Mouse (Mus musculus) naive thymus-derived CD4-positive, alpha-beta T cell, adult 2 months (primary cell): ENCODE measurements around the gene Olfr1417.
"Not testable (repeated sequence)": the region's sequence is repeated elsewhere in the genome, so short reads cannot be mapped to it uniquely, and the experiment has no call there.

Experiments
- DNase-seq: peaks from one replicate; pipeline ENCODE4 v3.0.0-alpha.2; 2011; ENCODE audit warnings: low read depth

Olfr1417 gene

DNA sequence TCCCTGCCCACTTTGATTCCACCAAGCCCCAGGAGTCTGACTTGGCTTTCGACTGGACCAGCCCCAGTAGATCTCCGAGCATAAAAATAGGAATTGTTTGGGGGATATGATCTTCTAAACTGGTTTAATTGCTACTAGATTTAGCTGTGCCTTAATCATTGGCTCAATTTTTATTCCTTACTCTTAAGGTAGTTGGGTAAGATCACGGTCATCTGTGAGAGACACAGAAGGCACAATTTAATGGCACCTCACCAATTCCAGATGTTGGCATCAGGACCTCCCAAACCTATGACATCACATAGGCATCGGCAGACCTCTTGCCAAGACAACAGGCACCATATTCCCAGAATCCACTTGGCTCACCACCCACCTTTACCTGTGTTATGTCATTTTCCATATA, at the start of gene Olfr1417:
Olfr1417 (minus strand) TSS at position 101 of the 400 bp plus-strand sequence.
- DNase-seq = no peak

DNA sequence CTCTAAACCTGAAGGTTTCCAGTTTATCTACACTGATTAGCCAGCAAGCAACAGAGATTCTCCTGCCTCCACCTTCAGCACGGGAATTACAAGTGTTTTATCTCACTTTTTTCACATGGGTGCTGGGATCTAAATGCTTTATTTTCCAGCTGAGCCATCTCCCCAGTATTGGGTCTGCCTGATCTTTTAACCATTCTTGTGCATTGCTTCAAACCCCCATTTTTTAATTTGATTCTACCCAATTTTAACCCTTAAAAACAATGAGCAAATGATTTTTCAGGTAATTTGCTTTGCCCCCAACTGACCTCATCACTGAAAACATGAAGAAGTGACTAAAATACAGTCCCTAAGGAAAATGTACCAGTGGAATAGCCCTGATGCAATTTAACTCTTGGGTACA, 47.2 kb upstream of the Olfr1417 start, which contains the start of gene Olfr1420:
Olfr1420 (plus strand) TSS at position 301 of the 400 bp plus-strand sequence.
- no peak for DNase-seq

DNA sequence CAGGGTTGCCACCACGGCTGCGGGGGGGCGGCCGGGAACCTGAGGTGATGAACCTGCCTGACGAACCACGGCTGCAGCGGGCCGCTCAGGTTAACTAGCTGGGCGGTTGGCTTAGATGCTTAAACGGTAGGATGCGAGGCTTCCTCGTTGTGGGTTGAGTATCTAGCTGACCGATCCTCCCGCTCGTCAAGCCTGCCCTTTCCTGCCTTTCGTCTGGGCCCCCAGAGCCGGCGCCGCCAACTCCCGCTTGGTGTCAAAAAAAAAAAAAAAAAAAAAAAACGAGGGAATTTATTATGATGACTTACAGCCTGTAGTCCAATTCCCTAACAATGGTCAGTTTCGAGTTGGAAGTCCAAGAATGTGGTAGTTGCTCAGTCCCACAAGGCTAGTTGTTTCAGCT, 39.4 kb upstream of the Olfr1417 start:
- not testable (repeated sequence) for DNase-seq

DNA sequence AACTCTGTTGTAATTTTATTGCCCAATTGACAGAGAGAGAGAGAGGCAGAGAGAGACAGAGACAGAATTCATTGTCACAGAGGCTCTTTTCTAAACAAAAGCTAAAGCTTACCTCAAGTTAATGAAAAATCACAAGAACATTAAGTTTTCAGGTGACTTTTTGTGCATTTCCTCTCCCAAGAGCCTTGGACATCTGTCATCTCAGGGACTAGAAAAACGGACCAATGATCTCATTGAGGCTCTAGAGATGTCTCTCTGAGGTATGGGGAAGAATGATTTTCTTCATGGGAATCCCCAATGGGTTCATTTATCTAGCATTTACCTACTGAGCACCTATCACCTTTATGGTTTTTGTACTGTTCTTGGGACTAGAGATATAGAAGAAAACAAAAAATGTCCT, 36.0 kb upstream of the Olfr1417 start, which contains the start of gene Olfr1419:
Olfr1419 (minus strand) TSS at position 101 of the 400 bp plus-strand sequence.
- no peak for DNase-seq

DNA sequence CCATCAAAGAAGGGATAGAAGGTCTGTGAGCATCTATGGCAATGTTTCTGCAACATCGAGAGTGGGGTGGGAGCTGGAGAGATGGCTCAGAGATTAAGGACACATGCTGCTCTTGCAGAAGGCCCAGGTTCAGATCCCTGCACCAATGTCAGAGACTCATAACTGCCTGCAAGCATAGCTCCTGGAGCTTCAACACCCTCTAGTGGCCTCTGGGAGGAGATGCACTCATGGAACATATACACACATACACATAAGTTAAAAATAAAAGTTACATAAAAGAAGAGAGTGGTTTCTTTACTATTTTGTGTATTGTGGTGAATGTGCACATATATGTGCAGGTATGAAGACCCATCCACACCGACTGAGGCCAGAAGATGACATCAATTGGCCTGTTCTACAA, 28.8 kb upstream of the Olfr1417 start:
- no peak for DNase-seq

DNA sequence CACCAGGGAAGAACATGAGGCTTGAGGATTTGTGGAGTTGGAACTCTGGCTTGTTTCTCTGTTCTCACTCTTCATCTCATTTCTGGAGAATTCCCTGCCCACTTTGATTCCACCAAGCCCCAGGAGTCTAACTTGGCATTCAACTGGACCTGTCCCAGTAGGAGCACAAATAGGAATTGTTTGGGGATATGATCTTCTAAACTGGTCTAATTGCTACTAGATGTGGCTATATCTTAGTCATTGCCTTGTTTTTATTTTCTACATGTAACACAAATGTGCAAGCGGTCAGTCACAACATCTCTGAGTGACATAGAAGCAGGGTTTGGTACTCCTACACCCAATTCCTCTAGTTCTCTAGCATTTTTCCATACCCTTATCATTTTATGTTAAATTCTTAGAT, 21.9 kb upstream of the Olfr1417 start, which contains the start of gene Olfr1418:
Olfr1418 (minus strand) TSS at position 101 of the 400 bp plus-strand sequence.
- DNase-seq = no peak

DNA sequence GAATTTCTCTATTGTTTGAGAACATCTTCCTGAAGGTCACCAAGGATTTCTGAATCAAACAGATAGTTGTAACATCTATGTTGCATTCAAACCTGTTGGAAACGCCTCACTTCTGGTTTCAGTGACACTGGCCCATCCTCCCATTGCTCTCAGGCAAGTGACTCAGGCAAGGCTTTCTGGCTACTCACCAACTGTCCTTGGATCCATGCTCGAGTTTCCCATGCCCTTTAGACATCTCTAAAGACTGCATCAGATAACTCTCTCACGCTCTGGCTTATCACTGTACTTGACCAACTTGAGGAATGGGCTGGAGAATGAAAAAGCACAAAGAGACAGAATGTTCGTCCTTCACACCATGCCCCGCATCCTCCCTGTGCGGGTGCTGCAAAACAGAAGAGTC, 17.5 kb upstream of the Olfr1417 start:
- no peak for DNase-seq

DNA sequence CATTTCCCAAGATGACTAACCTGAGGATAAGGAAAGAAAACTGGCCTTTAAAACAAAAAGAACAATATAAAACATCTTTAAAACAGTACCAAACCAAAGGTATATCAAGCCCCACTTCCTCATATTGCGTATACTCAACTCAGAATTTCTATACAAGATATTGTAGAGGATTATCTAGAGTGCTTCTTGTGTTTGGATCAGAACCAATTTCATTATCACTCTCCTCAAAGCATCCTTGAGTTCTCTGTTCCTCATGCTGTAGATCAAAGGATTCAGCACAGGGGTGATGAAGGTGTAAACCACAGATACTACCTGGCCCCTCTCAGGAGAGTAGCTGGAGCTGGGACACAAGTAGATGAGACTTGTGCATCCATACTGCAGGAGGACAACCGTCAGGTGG, 15.8 kb upstream of the Olfr1417 start:
- DNase-seq = no peak

DNA sequence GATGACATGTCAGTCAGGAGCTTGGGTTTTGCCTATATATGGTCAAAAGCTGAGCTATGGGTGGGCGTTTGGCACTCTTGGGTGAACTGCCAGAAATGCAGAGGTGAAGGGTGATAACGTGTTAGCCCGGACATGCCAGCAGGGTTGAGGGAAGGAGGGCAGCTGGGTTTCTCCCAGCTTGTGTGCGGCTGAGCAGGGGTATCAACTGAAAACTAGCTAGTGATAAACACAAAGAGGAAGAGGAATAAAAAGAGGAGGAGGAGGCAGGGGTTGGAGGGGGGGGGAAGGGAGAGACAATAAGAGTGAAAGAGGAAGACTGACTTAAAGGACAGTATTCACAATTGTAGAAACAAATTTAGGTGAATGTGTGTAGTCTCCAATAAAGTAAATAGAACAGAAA, 13.6 kb upstream of the Olfr1417 start:
- DNase-seq = no peak

DNA sequence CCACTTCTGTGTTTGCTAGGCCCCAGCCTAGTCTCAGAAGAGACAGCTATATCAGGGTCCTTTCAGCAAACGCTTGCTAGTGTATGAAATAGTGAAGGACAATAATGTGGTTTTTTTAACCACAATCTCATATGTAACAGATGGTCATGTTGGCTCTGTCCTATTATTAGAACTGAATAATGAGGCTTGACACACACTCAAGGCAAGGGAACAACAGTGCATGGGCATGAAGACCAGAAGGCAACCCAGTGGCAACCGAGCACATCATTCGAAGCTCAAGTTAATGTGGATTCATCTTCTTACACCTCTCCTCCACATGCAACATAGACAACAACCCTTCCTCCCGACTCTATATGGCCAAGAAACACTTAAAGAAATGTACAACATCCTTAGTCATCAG, 7.3 kb upstream of the Olfr1417 start:
- no peak for DNase-seq

DNA sequence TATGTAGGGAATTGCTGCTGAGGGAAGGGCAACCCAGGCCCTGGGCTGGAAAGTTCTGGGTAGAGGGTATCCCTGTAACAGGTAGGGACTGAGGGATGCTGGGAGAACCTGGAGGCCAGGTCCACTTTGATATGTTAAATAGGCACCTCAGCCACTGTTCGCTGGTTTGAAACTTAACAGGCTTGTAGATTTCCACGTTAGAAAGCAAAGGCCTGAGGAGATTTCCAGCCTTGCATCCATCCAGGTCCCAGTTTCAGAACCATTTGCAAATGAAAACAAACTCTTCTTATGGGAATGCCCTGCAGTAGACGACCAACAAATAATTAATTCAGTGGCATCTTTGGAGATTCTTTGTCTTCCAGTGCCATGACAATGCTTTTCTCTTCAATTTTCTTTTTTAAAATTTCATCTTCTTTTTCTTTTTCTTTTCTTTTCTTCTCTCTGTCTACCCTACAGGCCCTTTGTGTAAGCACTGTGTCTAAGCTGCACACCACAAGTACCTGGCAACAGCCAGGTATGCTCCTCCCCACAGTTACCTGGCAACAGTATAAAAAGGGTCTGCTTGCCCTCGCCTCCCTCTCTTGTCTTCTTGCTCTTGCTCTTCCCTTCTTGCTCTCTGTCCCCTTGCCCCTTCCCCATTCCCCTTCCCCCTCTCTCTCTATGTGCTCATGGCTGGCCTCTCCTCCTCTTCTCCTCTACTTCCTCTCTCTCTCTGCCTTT, 15.5 kb downstream of the Olfr1417 start:
- DNase-seq = no peak

DNA sequence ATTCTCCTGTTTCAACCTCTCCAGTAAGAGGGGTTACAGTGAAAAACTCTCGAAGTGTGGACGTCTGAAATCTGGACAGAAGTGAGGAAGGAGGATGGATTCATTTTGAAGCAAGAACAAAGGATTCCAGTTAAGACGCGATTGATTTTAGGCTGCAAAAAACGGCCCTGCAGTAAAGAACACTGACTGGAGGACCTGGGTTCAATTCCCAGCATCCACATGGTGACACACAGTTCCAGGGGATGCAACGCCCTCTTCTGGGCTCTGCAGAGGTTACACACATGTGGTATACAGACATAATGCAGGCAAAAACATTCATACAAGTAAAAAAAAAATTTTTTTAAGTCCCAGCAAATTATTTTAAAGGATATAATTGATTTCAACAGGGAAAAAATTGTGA, 18.8 kb downstream of the Olfr1417 start:
- DNase-seq = no peak

DNA sequence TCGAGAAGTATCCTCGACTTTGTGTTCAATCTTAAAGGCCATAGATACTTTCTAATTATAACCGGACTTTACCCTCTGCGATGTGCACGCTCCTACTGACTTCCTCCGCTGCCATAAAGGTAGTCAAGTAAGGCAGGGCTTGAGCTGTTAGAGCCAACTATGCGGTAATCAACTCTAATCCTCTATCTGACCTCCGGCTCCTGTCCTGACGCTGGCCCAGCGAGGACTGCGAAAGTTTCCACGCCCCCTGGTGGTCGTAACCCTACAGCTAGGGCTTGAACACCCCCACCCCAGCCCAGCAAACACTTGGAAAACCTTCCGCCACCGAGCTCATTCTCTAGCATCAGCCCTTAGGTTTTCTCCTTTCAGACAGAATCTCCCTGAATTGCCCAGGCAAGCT, 19.2 kb downstream of the Olfr1417 start:
- DNase-seq = peak; percentile 53

DNA sequence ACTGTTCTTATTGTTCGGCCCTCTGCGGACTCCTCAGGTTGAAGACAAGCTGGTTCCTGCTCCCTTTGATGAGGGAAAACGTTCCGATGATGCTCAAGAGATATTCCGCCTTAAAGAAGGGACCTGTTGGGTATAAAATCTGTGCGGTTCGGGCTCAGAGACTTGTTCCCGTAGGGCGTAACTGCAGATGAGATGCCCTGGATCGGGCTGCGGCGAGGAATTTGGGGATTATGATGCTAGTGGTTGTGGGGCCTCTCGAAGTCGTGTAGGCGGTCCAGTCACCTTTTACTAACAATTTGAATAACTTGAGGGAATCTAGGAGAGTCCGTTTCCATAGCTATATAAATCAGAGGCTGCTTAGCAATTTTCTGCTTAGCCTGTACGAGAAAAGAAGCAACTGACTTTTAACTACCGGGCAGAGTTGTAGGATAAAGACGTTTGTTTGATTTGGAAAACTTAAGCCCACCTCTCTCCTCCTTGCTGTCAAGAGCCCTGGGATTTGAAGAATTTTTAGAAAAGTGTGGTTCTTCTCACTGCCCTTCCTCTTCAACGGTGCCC, 19.8 kb downstream of the Olfr1417 start, which contains the start of gene Stx3:
Stx3 (minus strand) TSS at position 261 of the 558 bp plus-strand sequence.
- peak; percentile 45 for DNase-seq

DNA sequence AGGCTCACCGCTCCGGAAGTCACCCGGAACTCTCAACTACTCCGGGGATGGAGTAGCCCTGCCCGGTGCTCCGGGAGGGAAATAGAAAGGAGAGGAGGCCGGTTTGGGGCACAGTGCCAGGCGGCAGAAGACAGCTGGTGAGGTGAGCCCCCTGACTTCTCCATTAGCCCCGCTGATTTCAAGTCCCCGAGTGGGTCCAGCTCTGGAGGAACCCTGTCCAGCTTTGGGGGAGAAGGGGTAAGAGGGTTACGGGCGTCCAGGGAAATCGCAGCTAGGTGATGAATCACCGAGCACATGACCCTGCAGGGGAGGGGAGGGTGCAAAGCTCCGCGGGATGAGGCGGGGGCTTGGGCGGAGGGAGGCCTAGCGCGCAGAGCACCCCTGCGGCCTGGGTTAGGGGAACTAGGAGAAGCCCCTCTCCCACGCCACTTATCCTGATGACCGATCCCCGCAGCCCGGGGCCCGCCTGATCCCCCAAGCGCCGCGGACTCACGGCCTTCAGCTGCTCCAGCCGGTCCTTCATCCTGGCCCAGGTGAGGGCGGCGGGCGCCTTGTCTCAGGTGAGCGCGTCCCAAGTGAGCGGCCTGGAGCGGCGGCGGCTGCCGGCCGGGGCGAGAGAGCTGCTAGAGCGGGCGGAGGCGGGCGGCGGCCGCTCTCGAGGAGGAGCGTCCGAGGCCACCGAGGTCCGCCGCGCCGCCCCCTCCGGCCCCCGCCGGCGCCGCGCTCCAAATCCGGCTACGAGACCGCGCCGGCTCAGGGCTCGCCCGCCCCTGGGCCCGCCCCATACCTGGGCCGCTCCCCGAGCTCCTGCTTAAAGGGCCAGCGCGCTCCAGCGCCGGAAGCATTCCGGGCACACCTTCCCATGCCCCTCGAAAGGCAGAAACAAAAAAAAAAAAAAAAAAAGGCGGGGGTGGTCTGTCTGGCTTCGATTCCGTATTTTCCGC, 20.5 kb downstream of the Olfr1417 start:
- peak; percentile 14 for DNase-seq

DNA sequence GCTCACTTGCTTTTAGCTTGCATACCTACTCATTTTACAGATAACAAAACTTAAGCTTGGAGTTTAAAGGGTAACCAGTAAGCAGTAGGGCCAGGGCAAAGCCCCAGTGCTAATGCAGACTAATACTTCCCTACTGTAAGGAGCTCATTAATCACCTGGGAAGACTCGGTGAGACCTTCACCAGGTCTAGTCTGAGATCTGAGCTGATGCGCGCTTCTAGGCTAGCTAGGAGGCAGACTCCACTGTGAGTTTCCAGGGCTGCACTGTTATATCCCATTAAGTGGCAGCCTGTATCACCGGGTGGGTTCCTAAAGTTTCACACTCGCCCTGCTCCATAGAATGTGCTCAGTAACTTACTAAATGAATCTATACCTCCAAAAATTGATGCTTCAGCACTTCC, 21.4 kb downstream of the Olfr1417 start:
- peak; percentile 9 for DNase-seq

DNA sequence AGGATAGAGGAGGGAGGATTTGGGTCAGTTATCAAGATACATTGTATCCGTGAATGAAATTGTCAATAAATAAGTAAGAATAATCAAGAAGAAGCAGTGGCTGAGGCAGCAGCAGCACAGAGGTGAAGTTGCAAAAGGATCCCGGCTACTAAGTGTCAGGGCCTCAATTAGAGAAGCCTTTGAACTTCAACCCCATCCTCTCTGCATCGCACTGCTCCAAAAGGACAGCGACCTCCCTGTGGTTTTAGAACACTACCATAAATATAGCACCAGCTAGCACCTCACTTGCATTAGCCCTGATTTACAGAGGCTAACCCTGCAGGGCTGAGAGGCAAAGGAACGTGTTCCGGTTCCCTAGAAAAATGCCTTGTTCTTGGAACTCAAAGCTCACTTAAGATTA, 22.3 kb downstream of the Olfr1417 start:
- no peak for DNase-seq

DNA sequence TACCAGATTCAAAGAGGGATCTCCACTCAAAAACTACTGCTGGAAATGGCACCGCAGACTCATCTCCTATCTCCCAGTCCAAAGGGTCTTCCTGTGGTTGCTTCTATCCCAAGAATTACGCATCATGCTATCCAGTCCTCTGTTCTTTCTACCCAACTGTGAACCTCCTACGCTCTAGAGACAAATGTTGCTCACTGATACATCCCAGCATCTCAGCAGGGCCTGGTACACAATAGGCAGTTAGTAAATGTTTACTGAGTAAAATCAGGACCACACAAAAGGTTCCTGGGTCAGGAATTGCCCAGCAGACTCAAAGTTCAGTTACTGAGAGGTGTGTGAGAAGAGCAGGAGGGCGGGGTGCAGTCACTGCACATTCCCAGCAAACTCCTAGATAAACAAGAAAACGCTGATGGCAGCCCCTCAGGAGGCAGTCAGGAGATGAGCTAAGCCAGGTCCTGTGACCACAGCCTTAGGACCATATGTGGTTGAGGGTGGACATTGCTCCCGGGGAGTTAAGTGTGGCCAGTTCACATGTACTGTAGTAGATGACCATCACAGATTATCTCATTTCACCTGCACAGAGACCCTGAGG, 24.2 kb downstream of the Olfr1417 start:
- DNase-seq = no peak

DNA sequence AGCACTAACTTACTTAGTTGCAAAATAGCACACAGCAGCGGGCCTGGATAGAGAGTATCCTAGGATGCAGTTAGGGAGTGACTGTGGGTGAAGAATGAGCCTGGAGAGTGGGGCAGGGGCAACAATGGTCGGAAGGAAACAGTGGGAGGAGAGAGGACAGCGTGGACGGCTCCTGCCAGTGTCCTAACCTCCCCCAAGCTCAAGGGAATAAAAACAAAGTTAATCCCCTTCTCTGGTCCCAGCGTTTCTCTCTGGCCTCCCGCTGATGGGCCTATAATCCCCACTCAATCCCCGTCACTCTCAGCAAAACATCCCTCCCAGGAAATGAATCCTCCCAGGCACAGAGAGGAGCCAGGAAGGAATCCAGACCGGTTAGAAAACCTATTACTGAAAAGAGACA, 25.4 kb downstream of the Olfr1417 start:
- DNase-seq = no peak

DNA sequence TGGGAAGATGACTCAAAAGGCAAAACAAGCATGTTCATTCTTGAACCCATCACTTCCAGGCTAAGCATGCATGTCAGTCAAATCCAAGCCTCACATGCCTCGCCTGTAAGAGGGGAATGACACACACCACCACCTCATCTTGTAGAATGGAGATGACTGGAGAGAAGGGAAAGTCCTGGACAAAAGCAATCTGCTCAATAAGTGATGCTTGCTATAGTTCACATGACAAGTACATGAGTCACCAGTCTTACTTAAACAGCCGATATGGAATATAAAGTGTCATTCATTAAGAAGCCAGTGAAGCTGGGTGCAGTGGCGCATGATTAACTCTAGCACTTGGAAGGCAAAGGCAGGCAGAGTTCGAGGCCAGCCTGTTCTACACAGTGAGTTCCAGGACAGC, 25.9 kb downstream of the Olfr1417 start:
- DNase-seq = no peak

DNA sequence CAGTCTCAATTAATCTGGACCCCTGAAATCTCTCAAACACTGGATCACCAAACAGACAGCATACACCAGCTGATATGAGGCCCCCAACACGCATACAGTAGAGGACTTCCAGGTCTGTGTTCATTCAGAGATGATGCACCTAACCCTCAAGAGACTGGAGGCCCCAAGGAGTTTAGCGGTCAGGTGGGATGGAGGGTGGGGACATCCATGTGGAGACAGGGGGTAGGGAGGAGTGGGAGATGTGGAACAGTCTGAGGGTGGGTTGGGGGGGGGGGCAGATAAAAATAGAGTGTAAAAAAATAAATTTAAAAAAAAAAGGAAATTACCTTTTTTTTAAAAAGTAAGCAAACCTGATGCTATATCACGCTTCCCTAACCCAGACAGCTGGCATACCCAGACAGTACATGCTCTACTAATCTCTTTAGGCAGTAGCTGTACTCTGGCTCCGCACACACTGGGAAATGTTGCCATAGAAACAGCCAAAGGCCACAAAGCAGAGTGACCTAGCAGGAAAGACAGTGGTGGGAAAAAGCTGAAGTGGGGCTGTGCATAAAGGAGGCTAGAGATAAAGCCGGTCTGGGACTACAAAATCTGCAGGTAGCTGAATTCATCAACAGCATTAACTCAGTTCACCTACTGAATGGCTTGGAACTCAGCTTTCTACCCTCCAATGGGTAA, 27.2 kb downstream of the Olfr1417 start:
- DNase-seq = no peak

DNA sequence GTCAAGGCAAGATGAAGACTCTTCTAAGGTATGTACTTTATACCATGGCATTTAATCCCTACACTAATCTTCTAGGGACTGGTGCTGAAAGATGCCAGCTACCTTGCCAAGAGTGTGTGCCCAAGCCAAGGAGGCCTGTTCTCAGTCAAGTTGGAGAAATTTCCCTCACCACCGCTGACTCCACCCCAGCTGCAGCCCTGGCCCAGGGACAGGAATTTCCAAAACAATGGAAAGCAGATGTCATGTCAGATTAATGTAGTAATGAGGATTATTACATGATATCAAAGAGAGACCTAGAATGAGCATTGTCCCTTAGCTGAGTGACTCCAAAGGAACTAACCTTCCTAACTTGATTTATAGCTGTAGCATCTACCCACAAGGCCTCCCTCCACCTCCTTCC, 28.2 kb downstream of the Olfr1417 start:
- DNase-seq = no peak
